Mouse (Mus musculus) testis, adult 2 months (tissue): Measurements from ENCODE around the gene Gm45213.

Experiments
- CTCF ChIP-seq: fragments of 200-500 bp; IDR thresholded peaks from 2 replicates; pipeline ENCODE4 v1.5.1; 2012; ENCODE audit warnings: low read depth, mild to moderate bottlenecking, inconsistent platforms, low read length, moderate library complexity; ENCODE audit not compliant: control insufficient read depth, insufficient read depth, insufficient replicate concordance
- POLR2A ChIP-seq: fragments of 200-500 bp; IDR thresholded peaks from 2 replicates; pipeline ENCODE4 v1.6.1; 2012; ENCODE audit warnings: low read depth, mild to moderate bottlenecking, inconsistent platforms, low read length, moderate library complexity; ENCODE audit not compliant: control insufficient read depth

GRCm38 (mm10) chr7:66076411-66076810, 33.0 kb downstream of the Gm45213 start:
- no peak for TF ChIP-seq CTCF
- TF ChIP-seq POLR2A = no peak
